Mouse (Mus musculus) forebrain, postnatal 0 days (tissue): ENCODE measurements around the gene Dock9. TPM values are rescaled to one million over a fixed set of nuclear protein-coding genes. Genes with fewer than 3 reads are reported as not detected.

Experiments
- ATAC-seq: fragments of 200-750 bp; cut with Nextera tagmentation; 2 replicates; pipeline ENCODE4 v1.8.0; 2017; ENCODE audit warnings: mild to moderate bottlenecking, moderate library complexity
- DNase-seq: peaks from one replicate; pipeline ENCODE4 v3.0.0-alpha.2; 2015
- H3K27ac ChIP-seq: fragments of 300-500 bp; sonication (generic); 2 replicates; pipeline ENCODE4 v1.5.1; 2014; ENCODE audit warnings: low read depth, mild to moderate bottlenecking, antibody characterized with exemption, low read length, moderate library complexity, mixed read lengths
- H3K27me3 ChIP-seq: fragments of 300-500 bp; sonication (generic); 2 replicates; pipeline ENCODE4 v1.6.1; 2014; ENCODE audit warnings: mild to moderate bottlenecking, low read length, mixed read lengths; ENCODE audit not compliant: insufficient read depth
- H3K36me3 ChIP-seq: fragments of 300-500 bp; sonication (generic); 2 replicates; pipeline ENCODE4 v1.6.1; 2014; ENCODE audit warnings: mild to moderate bottlenecking, moderate library complexity; ENCODE audit not compliant: insufficient read depth
- H3K4me1 ChIP-seq: fragments of 300-500 bp; sonication (generic); 2 replicates; pipeline ENCODE4 v1.6.1; 2014; ENCODE audit warnings: antibody characterized with exemption; ENCODE audit not compliant: insufficient read depth
- H3K4me2 ChIP-seq: fragments of 300-500 bp; sonication (generic); 2 replicates; pipeline ENCODE4 v1.6.1; 2014; ENCODE audit warnings: low read depth, mild to moderate bottlenecking, moderate library complexity
- H3K4me3 ChIP-seq: fragments of 300-500 bp; sonication (generic); 2 replicates; pipeline ENCODE4 v1.5.1; 2014; ENCODE audit warnings: low read depth, low read length, mixed read lengths
- H3K9ac ChIP-seq: fragments of 300-500 bp; sonication (generic); 2 replicates; pipeline ENCODE4 v1.6.1; 2014; ENCODE audit warnings: mild to moderate bottlenecking
- H3K9me3 ChIP-seq: fragments of 300-500 bp; sonication (generic); 2 replicates; pipeline ENCODE4 v1.6.1; 2016; ENCODE audit warnings: low read length
- CTCF ChIP-seq: sonication (generic); IDR thresholded peaks from 2 replicates; pipeline ENCODE4 v1.5.1; 2016; ENCODE audit warnings: antibody characterized with exemption, control low read depth, low read depth
- WGBS: fragments of 180-500 bp; shearing (Covaris S2); extraction: QIAGEN DNeasy Blood & Tissue Kit; methylation state at CpG from one replicate; pipeline ENCODE4 v1.1.7; 2014; 5-methylcytosine and 5-hydroxymethylcytosine counted together
- polyA plus RNA-seq: library from polyadenylated mRNA; unstranded; fragments of >200 nt; fragmentation: Nextera tagmentation; extraction: Ambion mirVana; gene quantifications from 2 replicates; pipeline ENCODE4 v1.2.1, GENCODE M21; 2015
- total RNA-seq: library from RNA; depleted of rRNA; stranded (reverse); fragments of >200 nt; gene quantifications from 2 replicates; pipeline ENCODE4 v1.2.3, GENCODE M21; 2014

Dock9 gene
- total and polyA plus RNA-seq, 2 experiments from 2014 or later, result 14.2 to 87.2 TPM

DNA sequence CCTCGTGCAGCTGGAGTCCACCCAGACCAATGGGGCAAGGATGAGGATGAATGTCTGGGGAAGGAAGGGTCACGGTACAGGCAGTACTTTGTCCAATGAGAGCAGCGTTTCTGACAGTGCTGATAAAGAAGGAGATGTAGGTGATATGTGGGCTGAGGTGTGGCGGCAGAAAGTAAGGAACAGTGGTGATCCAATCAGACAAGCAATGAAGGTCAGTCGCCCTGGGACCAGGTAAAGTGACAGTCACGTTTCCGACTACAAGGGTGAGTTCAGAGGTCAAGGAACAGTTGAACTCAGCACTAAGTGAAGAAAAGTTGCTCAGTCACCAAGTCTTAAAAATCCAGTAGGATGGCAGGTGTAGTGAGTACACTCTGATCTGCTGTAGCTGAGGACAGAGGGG, 29.5 kb upstream of the Dock9 start:
- 88% methylated on average over 7 of the region's 7 CpGs for WGBS
- TF ChIP-seq CTCF, result no peak
- no peak overlapping the region for H3K4me3 ChIP-seq
- DNase-seq, result no peak
- no peak for ATAC-seq
- no peaks in the 10 kb centered on the region for H3K27me3 ChIP-seq
- no peaks in the 10 kb centered on the region for H3K9me3 ChIP-seq
- no peak overlapping the region for H3K27ac ChIP-seq
- no peaks in the 10 kb centered on the region for H3K4me1 ChIP-seq
- H3K9ac ChIP-seq, result no peak overlapping the region
- no peaks in the 10 kb centered on the region for H3K36me3 ChIP-seq
- H3K4me2 ChIP-seq, result no peak overlapping the region

DNA sequence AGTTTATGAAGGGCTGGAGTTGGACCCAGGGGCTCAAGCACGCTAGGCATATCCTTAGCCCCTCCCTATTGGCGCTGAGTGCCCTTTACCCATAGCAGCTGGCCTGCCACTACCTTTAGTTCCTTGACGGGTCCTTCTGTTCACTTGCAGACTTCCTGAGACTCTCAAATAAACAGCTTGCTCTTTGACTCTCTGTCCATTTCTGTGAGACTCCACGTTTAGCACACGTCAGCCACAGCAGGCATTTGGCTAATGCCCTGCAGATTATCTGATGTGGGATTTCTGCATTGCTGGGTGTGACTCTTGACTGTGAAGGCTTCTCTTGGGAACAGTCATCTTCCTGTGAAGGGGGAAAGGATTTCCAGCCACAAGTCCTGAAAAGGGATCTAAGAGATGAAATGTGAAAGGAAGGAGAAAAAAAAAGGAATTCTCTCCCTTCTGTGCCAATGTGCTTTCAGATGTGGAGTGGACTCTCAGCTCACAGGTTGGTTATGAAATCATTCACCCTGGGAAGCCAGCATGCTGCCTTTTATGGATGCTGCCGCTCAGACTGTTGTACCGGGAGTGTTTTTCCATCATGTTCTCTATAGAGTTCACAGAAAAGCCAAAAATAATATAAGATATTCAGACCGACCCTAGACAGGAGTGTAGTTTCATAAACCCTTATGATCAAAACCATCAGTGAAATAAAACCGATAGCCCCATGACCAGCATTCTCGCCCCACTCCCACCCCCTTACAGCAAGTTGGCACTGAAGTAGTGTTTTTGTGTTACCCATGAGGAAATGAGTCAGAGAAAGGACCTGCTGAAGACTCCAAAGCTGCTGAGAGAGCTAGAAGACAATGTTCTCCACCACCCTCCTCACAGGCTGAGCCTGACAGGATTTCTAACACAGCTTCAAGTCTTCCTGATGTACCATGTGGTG, 28.1 kb upstream of the Dock9 start:
- Histone ChIP-seq H3K4me3 (no peak overlapping the region), H3K4me2 (no peak overlapping the region), H3K36me3 (no peaks in the 10 kb centered on the region), H3K9ac (no peak overlapping the region), H3K4me1 (no peaks in the 10 kb centered on the region), H3K27me3 (no peaks in the 10 kb centered on the region), H3K9me3 (no peaks in the 10 kb centered on the region), H3K27ac (no peak overlapping the region)
- ATAC-seq (no peak), DNase-seq (no peak)
- 72% methylated on average over 10 of the region's 10 CpGs for WGBS
- TF ChIP-seq CTCF, result no peak

DNA sequence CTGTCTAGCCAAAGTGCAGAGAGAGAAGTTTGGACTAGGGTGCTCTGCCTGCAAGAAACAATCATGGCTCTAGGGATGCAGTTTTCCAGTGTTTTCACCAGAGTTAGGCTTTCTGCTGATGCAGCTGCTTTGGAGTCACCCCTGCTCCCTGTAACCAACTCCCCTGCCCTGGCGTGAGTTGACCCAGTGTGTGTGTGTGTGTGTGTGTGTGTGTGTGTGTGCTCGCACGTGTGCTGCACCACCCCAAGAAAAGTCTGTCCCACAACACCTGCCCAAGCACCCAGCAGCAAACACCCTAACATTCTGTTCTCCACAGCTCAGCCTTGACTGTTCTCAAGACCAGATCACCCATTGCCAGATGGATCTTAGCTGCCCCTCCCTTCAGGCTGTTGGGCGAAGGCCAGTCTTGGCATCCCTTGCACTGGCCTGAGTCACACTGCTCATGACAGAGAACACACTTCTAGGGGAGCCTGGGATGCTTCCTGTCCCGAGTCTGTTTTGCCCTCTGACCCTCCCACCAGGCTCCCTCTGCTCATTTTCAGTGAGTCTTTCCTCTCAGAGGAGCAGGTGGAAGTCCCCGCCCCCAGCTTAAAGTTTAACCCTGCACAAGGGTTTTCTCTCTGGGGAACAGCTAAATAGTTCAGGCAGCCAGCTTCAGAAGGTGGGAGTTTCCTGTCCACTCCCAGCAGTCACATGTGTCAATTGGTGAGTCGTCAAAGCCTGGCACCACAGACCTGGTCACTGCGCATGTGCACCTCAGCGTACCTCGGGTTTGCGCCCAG, 26.9 kb upstream of the Dock9 start:
- no peak overlapping the region for H3K27ac ChIP-seq
- H3K36me3 ChIP-seq, result no peaks in the 10 kb centered on the region
- DNase-seq, result no peak
- 70% methylated on average over 11 of the region's 11 CpGs for WGBS
- no peak for TF ChIP-seq CTCF
- no peak for ATAC-seq
- H3K4me1 ChIP-seq, result no peaks in the 10 kb centered on the region
- H3K9ac ChIP-seq, result no peak overlapping the region
- no peaks in the 10 kb centered on the region for H3K27me3 ChIP-seq
- H3K4me3 ChIP-seq, result no peak overlapping the region
- no peak overlapping the region for H3K4me2 ChIP-seq
- no peaks in the 10 kb centered on the region for H3K9me3 ChIP-seq

DNA sequence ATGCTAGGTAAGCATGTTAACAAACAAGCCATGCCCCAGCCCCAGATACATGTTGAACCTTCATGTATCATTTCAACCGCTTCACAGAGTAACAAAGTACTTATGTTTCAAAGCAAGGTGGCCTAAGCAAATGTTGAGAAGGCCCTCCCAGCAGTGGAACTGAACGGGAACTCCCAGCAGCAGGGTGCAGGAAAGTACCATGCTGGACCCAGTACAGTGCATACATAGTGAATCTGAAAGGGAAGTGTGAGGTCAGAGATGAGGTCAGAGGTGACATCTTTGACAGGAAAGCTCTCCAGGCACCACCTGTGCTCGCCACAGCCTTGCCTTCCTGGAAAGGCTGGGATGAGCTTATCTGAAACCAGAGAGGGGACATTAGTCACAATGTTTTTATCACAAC, 25.4 kb upstream of the Dock9 start:
- Histone ChIP-seq H3K4me2 (no peak overlapping the region), H3K27me3 (no peaks in the 10 kb centered on the region), H3K9ac (no peak overlapping the region), H3K36me3 (no peaks in the 10 kb centered on the region), H3K9me3 (no peaks in the 10 kb centered on the region), H3K4me3 (no peak overlapping the region), H3K4me1 (no peaks in the 10 kb centered on the region), H3K27ac (no peak overlapping the region)
- WGBS, result 90% methylated on average over 3 of the region's 3 CpGs
- ATAC-seq (no peak), DNase-seq (no peak)
- TF ChIP-seq CTCF, result no peak

DNA sequence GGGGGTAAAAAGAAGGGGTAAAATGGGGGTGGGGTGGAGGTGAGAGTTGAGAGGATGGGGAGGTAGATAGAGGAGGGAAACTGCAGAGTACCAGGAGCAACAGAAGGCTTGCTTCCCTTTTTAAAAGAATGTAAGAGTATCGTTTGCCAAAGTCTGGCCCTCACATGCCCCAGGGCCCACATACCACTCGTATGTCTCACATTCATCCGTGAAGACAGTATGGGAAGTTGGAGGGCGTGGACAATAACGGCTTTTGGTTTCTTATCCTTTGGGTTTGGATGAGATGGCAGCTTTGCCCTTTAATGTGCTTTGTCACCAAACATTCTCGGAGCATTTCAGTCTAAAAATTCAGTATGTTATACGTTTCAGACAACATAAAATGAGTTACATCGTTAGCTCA, 24.9 kb upstream of the Dock9 start:
- no peaks in the 10 kb centered on the region for H3K36me3 ChIP-seq
- no peak for TF ChIP-seq CTCF
- no peak overlapping the region for H3K4me2 ChIP-seq
- no peak overlapping the region for H3K4me3 ChIP-seq
- no peaks in the 10 kb centered on the region for H3K4me1 ChIP-seq
- ATAC-seq (no peak), DNase-seq (no peak)
- H3K9ac ChIP-seq, result no peak overlapping the region
- H3K27me3 ChIP-seq, result no peaks in the 10 kb centered on the region
- no peak overlapping the region for H3K27ac ChIP-seq
- WGBS, result 86% methylated on average over 8 of the region's 8 CpGs
- no peaks in the 10 kb centered on the region for H3K9me3 ChIP-seq

DNA sequence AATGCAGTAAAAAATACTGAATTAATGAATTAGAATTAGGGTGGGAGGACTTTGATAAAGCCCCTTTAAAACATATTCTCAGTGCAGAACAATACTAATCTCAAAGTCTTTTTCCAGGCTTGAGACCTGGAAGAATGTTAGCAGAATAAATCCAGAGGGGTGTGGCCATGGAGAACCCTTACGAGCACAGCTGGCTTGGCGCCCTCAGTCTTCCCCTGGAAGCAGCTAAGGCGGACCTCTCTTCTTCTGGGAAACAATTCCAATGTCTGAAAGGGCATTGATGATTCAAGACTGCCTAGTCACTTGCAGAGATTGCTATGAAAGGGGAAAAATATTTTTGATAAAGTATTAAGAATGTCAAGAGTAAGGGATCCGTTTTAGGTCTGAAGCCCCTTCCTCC, 9.2 kb upstream of the Dock9 start:
- no peak for ATAC-seq
- Histone ChIP-seq H3K9me3 (0 out of 2 replicates have a peak, but pooled peaks cover 6% of the 10 kb centered on the region), H3K27me3 (no peaks in the 10 kb centered on the region), H3K36me3 (no peaks in the 10 kb centered on the region), H3K9ac (no peak overlapping the region), H3K4me3 (no peak overlapping the region), H3K27ac (no peak overlapping the region), H3K4me1 (no peaks in the 10 kb centered on the region), H3K4me2 (no peak overlapping the region)
- 72% methylated on average over 4 of the region's 4 CpGs for WGBS
- no peak for DNase-seq
- TF ChIP-seq CTCF, result no peak

DNA sequence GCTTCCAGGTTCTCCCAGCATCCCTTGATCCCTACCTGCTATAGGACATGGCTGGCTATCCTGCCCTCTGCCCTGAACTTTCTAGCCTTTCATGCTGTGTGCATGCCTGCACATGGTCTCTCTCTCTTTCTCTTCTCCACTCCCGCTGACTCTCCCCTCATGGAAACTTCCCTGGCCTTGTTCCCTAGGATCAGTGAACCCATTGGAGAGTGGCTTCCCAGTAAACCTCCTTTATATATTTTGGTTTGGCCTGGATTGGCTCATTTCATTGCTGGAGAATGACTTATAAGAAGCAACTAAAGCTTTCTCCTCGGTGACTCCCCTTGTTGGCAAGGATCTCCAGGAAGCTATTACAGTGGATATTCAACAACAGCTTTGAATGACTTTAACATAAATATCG, 8.7 kb upstream of the Dock9 start:
- 76% methylated on average over 3 of the region's 3 CpGs for WGBS
- no peak for DNase-seq
- Histone ChIP-seq H3K27ac (no peak overlapping the region), H3K4me2 (no peak overlapping the region), H3K4me3 (no peak overlapping the region), H3K4me1 (no peaks in the 10 kb centered on the region), H3K9ac (no peak overlapping the region), H3K36me3 (no peaks in the 10 kb centered on the region), H3K9me3 (0 out of 2 replicates have a peak, but pooled peaks cover 6% of the 10 kb centered on the region), H3K27me3 (no peaks in the 10 kb centered on the region)
- TF ChIP-seq CTCF, result no peak
- no peak for ATAC-seq
